Mouse (Mus musculus) G1E (cell line): ENCODE measurements at regions not wholly inside any gene's neighbourhood (a gene's known extent, or its start where the extent isn't known, plus 50 kb on each side); places are given as distances from the start of the nearest gene placed in this dataset.

Experiments used
- CTCF ChIP-seq: IDR thresholded peaks from 2 replicates; pipeline ENCODE4 v1.5.1; 2012; ENCODE audit warnings: low read depth, low read length, inconsistent platforms, mixed read lengths
- GATA2 ChIP-seq: IDR thresholded peaks from 2 replicates; pipeline ENCODE4 v1.6.1; 2012; ENCODE audit warnings: low read depth, low read length, inconsistent platforms, borderline replicate concordance

GRCm38 (mm10) chrX:75672976-75673375 lies 94.9 kb upstream of the Rab39b start:
- TF ChIP-seq CTCF (no peak), GATA2 (no peak)
